Mouse (Mus musculus) CD8-positive naive resting alpha-beta T cell, adult 57 days (primary cell): Measurements from ENCODE around the gene Muc2. TPM values are rescaled to one million over a fixed set of nuclear protein-coding genes. Genes with fewer than 3 reads are reported as not detected.

ENCODE experiments used
- total RNA-seq: library from RNA; stranded (reverse); gene quantifications from one replicate; pipeline ENCODE4 v1.2.4, GENCODE M21; 2023

The Muc2 gene
- total RNA-seq = 1.0 TPM

DNA sequence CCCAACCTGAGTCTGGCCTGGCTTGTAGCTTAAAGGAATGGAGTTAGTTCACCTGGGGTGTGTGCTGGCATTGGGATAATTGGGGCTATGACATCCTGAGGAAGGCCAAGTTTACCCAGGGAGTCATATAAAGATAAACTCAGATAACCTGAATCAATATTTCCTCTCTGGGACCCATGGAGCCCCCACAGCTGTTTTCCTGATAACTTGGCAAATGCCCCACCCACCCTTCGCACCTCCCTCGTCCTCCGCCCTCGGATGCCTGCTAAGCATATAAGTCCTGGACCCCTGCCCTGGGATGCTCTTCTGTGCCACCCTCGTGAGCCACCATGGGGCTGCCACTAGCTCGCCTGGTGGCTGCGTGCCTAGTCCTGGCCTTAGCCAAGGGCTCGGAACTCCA is at the start of gene Muc2:
Muc2 (plus strand) TSS at position 301 of the 400 bp plus-strand sequence.

DNA sequence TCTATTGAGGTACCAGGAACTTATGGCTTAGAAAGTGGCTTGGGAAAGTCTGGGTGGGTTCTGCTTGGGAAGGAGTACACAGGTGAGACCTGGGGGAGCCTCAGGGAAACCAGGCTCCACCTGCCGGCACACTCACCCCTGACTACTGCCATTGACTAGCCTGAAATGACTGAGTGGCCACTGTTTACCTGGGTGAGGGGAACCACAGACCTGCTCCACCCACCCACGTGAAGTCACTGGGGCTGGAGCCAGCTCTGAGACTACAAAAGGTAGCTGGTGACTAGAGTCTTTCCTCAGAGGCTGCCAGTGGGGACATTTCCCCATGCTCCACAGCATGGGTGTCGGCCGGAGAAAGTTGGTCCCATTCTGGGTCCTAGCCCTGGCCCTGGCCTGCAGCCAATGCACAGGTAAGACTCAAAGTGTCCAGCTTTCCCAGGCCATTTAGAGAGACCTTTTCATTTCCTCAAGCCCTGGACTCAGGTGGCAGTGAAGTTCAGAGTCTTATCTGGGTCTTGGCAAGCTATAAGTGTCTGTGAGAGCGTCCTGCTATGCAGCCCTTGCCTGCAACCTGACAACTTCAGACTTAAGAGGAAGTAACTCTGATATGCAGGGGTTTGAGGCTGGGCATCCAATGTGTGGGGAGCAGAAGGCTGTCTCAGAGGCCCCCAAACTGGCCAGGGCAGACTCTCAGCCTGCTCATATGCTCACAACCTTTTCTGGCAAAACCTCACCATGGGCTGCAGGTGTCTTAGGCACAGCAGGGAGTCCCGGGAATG is 98.7 kb downstream of the Muc2 start, which contains the start of gene Muc5ac:
Muc5ac (plus strand) TSS at position 296 of the 776 bp plus-strand sequence.

Other genes starting within 250 kb of the Muc2 start
- gene Pidd1, start 246.3 kb upstream of the Muc2 start, total RNA-seq = 5.7 TPM
- 3,653 TPM for gene Rplp2, start 243.0 kb upstream of the Muc2 start, total RNA-seq
- 53.0 TPM for gene Pnpla2, start 235.1 kb upstream of the Muc2 start, total RNA-seq
- gene Cracr2b, start 229.2 kb upstream of the Muc2 start, total RNA-seq = 1.0 TPM
- gene Cd151, start 222.9 kb upstream of the Muc2 start, total RNA-seq = 6.8 TPM
- gene Polr2l, start 215.2 kb upstream of the Muc2 start, total RNA-seq = 16.4 TPM
- 0.95 TPM for gene Tspan4, start 215.1 kb upstream of the Muc2 start, total RNA-seq
- 23.3 TPM for gene Chid1, start 150.5 kb upstream of the Muc2 start, total RNA-seq
- gene Ap2a2, start 128.2 kb upstream of the Muc2 start, total RNA-seq = 41.1 TPM
- not detected for gene Muc6, start 35.0 kb upstream of the Muc2 start, total RNA-seq
- not detected for gene Muc5ac, start 98.6 kb downstream of the Muc2 start, total RNA-seq
- gene Muc5b, start 148.7 kb downstream of the Muc2 start, total RNA-seq = not detected
- gene Tollip, start 228.2 kb downstream of the Muc2 start, total RNA-seq = 65.4 TPM